In genomic region chr17:46714756-46715481, GRCm38 (mm10) we compare ENCODE assay signal across 14 mouse cellular contexts. TPM values are rescaled to one million over a fixed set of nuclear protein-coding genes. Genes with fewer than 3 reads are reported as not detected.
DNase-seq lines count a peak whose midpoint lies in the region; ATAC-seq and TF ChIP-seq lines count a peak whose summit lies in the region.
"Had no signal": no experiment of that assay in that cellular context is flagged by ENCODE, and none has a peak within 500 bp of the region (broad histone marks: within the 10 kb centered on the region; RNA-seq: fewer than 3 reads in every experiment).

No protein-coding gene starts in this region.

- peaks cover 15% of the 10 kb centered on the region for H3K4me1 ChIP-seq in thymus, adult 2 months (replicated peaks; ENCODE audit: control insufficient read depth, insufficient read depth, low read length)
- H3K4me1 ChIP-seq in forebrain, embryonic 14.5 days (ENCODE audit: control insufficient read depth, insufficient read depth, low read length) = peaks cover 6% of the 10 kb centered on the region
- H3K4me1 ChIP-seq in hindbrain, embryonic 16.5 days (ENCODE audit: control insufficient read depth, insufficient read depth, low read depth, low read length) = peaks cover 12% of the 10 kb centered on the region

- H3K36me3 ChIP-seq in thymus, adult 2 months (ENCODE audit: control insufficient read depth, insufficient read depth, low read length) = peaks cover 4% of the 10 kb centered on the region; the same call in 1 of the 2 replicates
- peaks cover 31% of the 10 kb centered on the region for H3K36me3 ChIP-seq in forebrain, embryonic 14.5 days (ENCODE audit: control insufficient read depth, insufficient read depth, low read length)
- peaks cover 24% of the 10 kb centered on the region for H3K36me3 ChIP-seq in hindbrain, embryonic 16.5 days (ENCODE audit: control insufficient read depth, insufficient read depth, low read length)

- H3K4me3 ChIP-seq in layer of hippocampus, adult 2 months = no peak overlapping the region
- H3K4me3 ChIP-seq in thymus, adult 2 months (ENCODE audit: control insufficient read depth, insufficient read depth, low read length) = no peak overlapping the region
- no peak overlapping the region for H3K4me3 ChIP-seq in forebrain, embryonic 14.5 days (ENCODE audit: low read depth, low read length)
- H3K4me3 ChIP-seq in hindbrain, embryonic 16.5 days (ENCODE audit: low read length) = no peak overlapping the region
- H3K4me3 ChIP-seq: forebrain, embryonic 15.5 days; heart, embryonic 15.5 days; hindbrain, embryonic 12.5 days had no signal

- H3K27ac ChIP-seq in layer of hippocampus, adult 2 months = no peak overlapping the region
- no peak overlapping the region for H3K27ac ChIP-seq in thymus, adult 2 months (ENCODE audit: control insufficient read depth, insufficient read depth, low read length)
- no peak overlapping the region for H3K27ac ChIP-seq in forebrain, embryonic 14.5 days (ENCODE audit: low read depth, low read length)
- no peak overlapping the region for H3K27ac ChIP-seq in hindbrain, embryonic 16.5 days (ENCODE audit: low read depth, low read length)
- H3K27ac ChIP-seq: forebrain, embryonic 15.5 days; heart, embryonic 15.5 days; hindbrain, embryonic 12.5 days had no signal

- no peak overlapping the region for H3K9ac ChIP-seq in forebrain, embryonic 14.5 days (ENCODE audit: low read length)
- no peak overlapping the region for H3K9ac ChIP-seq in hindbrain, embryonic 16.5 days (ENCODE audit: low read depth, low read length)
- H3K9ac ChIP-seq: forebrain, embryonic 15.5 days; heart, embryonic 15.5 days; hindbrain, embryonic 12.5 days had no signal

- TF ChIP-seq CTCF in layer of hippocampus, adult 2 months (conservative IDR thresholded peaks at IDR 0.05) = peak; percentile 74
- no peak for TF ChIP-seq CTCF in thymus, adult 2 months (IDR thresholded peaks at IDR 0.05; ENCODE audit: borderline replicate concordance, control insufficient read depth, extremely low read depth, insufficient read depth, low read length, poor library complexity)

- no peaks in the 10 kb centered on the region for H3K9me3 ChIP-seq in forebrain, embryonic 14.5 days (replicated peaks; ENCODE audit: control insufficient read depth, low read length)
- no peaks in the 10 kb centered on the region for H3K9me3 ChIP-seq in hindbrain, embryonic 16.5 days (ENCODE audit: control insufficient read depth, low read length)
- H3K9me3 ChIP-seq: forebrain, embryonic 15.5 days; heart, embryonic 15.5 days; hindbrain, embryonic 12.5 days had no signal

- peak; percentile 30 to 51 for DNase-seq in cerebellum, postnatal 14 days
- DNase-seq in layer of hippocampus, adult 2 months (ENCODE audit: low spot score in 2 of 2) = no peak
- no peak for DNase-seq in layer of hippocampus, adult 8-10 months (ENCODE audit: low spot score in 2 of 2)
- DNase-seq in thymus, adult 2 months = peak; percentile 27
- DNase-seq in thymus, adult 18-20 months = no peak
- no peak for DNase-seq in forebrain, embryonic 14.5 days (ENCODE audit: low spot score)
- DNase-seq: cerebellum, adult 11 months; embryo, embryonic 11 days; right cerebral cortex, adult 18-20 months had no signal

- no peaks in the 10 kb centered on the region for H3K27me3 ChIP-seq in thymus, adult 2 months (ENCODE audit: control insufficient read depth, insufficient read depth, low read length)
- H3K27me3 ChIP-seq in forebrain, embryonic 14.5 days (replicated peaks; ENCODE audit: control insufficient read depth, insufficient read depth, low read length) = no peaks in the 10 kb centered on the region
- no peaks in the 10 kb centered on the region for H3K27me3 ChIP-seq in hindbrain, embryonic 16.5 days (replicated peaks; ENCODE audit: control insufficient read depth, insufficient read depth, low read length)
- H3K27me3 ChIP-seq: forebrain, embryonic 15.5 days; heart, embryonic 15.5 days; hindbrain, embryonic 12.5 days had no signal

- H3K4me2 ChIP-seq in forebrain, embryonic 14.5 days (ENCODE audit: low read length) = no peak overlapping the region
- no peak overlapping the region for H3K4me2 ChIP-seq in hindbrain, embryonic 16.5 days (ENCODE audit: low read length)
- H3K4me2 ChIP-seq: forebrain, embryonic 15.5 days; heart, embryonic 15.5 days; hindbrain, embryonic 12.5 days had no signal

- no peak for TF ChIP-seq POLR2A in thymus, adult 2 months (IDR thresholded peaks at IDR 0.05; ENCODE audit: control insufficient read depth, extremely low read depth, insufficient read depth, low read length, poor library complexity)

- no peak for ATAC-seq in cerebellum, adult (ENCODE audit: insufficient number of reproducible peaks, low FRiP score, low TSS enrichment)
- ATAC-seq in forebrain, embryonic 14.5 days = no peak
- ATAC-seq in hindbrain, embryonic 16.5 days = no peak
- ATAC-seq: forebrain, embryonic 15.5 days had no signal

- WGBS in thymus, adult 2 months = 94% methylated on average over 11 of the region's 11 CpGs
- 94% methylated on average over 11 of the region's 11 CpGs for WGBS in forebrain, embryonic 14.5 days
- 93% methylated on average over 11 of the region's 11 CpGs for WGBS in hindbrain, embryonic 16.5 days

RNA-seq across cellular contexts. Expression of gene Pex6, which starts 3.7 kb away (rescaled TPM):
- total RNA-seq in layer of hippocampus, adult 2 months (2021) = 10 to 100 TPM; 53.6 to 58.4 TPM
- 10 to 100 TPM; 42.8 to 54.4 (median 51.9) TPM for total RNA-seq in layer of hippocampus, adult 8-10 months (2022)
- 105 and 113 TPM in 2 replicates for polyA plus RNA-seq in thymus, adult 2 months (2012; rRNA removed)
- 16.9 and 17.6 TPM in 2 replicates for polyA plus RNA-seq in forebrain, embryonic 14.5 days (2014; fragmentation: Nextera tagmentation; extraction: Ambion mirVana)
- 23.0 and 25.7 TPM in 2 replicates for polyA plus RNA-seq in hindbrain, embryonic 16.5 days (2015; fragmentation: Nextera tagmentation; extraction: Ambion mirVana)

RNA-seq across cellular contexts. Expression of gene Ppp2r5d, which starts 10.0 kb away (rescaled TPM):
- 10 to 100 TPM; 88.0 to 91.4 TPM for total RNA-seq in layer of hippocampus, adult 2 months (2021)
- total RNA-seq in layer of hippocampus, adult 8-10 months (2022) = 10 to 100 TPM; 78.6 to 86.9 (median 81.8) TPM
- 113 and 117 TPM in 2 replicates for polyA plus RNA-seq in thymus, adult 2 months (2012; rRNA removed)
- 73.9 and 78.0 TPM in 2 replicates for polyA plus RNA-seq in forebrain, embryonic 14.5 days (2014; fragmentation: Nextera tagmentation; extraction: Ambion mirVana)
- polyA plus RNA-seq in hindbrain, embryonic 16.5 days (2015; fragmentation: Nextera tagmentation; extraction: Ambion mirVana) = 102 and 112 TPM in 2 replicates

RNA-seq across cellular contexts. Expression of gene Gnmt, which starts 14.0 kb away (rescaled TPM):
- 1 to 10 TPM in 1 of 2 experiments, under 1 TPM in 1; 0.90 to 1.2 TPM for total RNA-seq in layer of hippocampus, adult 2 months (2021)
- total RNA-seq in layer of hippocampus, adult 8-10 months (2022) = 1 to 10 TPM in 2 of 4 experiments, under 1 TPM in 1, not detected in 1; 0.61 to 1.6 (median 1.2) TPM
- polyA plus RNA-seq in thymus, adult 2 months (2012; rRNA removed) = 4.4 and 10.6 TPM in 2 replicates
- polyA plus RNA-seq in forebrain, embryonic 14.5 days (2014; fragmentation: Nextera tagmentation; extraction: Ambion mirVana) = 0.58 and 0.79 TPM in 2 replicates
- polyA plus RNA-seq in hindbrain, embryonic 16.5 days (2015; fragmentation: Nextera tagmentation; extraction: Ambion mirVana) = 1.1 and 1.7 TPM in 2 replicates

RNA-seq across cellular contexts. Expression of gene Klhdc3, which starts 34.2 kb away (rescaled TPM):
- total RNA-seq in layer of hippocampus, adult 2 months (2021) = 100 to 1,000 TPM; 163 to 173 TPM
- 100 to 1,000 TPM; 155 to 173 (median 166) TPM for total RNA-seq in layer of hippocampus, adult 8-10 months (2022)
- polyA plus RNA-seq in thymus, adult 2 months (2012; rRNA removed) = 116 and 124 TPM in 2 replicates
- 147 and 164 TPM in 2 replicates for polyA plus RNA-seq in forebrain, embryonic 14.5 days (2014; fragmentation: Nextera tagmentation; extraction: Ambion mirVana)
- polyA plus RNA-seq in hindbrain, embryonic 16.5 days (2015; fragmentation: Nextera tagmentation; extraction: Ambion mirVana) = 176 and 179 TPM in 2 replicates

RNA-seq across cellular contexts. Expression of gene Mea1, which starts 36.3 kb away (rescaled TPM):
- 100 to 1,000 TPM in 1 of 2 experiments, 10 to 100 TPM in 1; 99.8 to 104 TPM for total RNA-seq in layer of hippocampus, adult 2 months (2021)
- total RNA-seq in layer of hippocampus, adult 8-10 months (2022) = 100 to 1,000 TPM in 1 of 4 experiments, 10 to 100 TPM in 3; 92.7 to 105 (median 96.4) TPM
- polyA plus RNA-seq in thymus, adult 2 months (2012; rRNA removed) = 47.8 and 55.7 TPM in 2 replicates
- polyA plus RNA-seq in forebrain, embryonic 14.5 days (2014; fragmentation: Nextera tagmentation; extraction: Ambion mirVana) = 243 and 265 TPM in 2 replicates
- polyA plus RNA-seq in hindbrain, embryonic 16.5 days (2015; fragmentation: Nextera tagmentation; extraction: Ambion mirVana) = 317 and 353 TPM in 2 replicates

Comparison
In these comparisons a context has a peak if more than half of its experiments do, and no peak if none do; other contexts are left out.
1. DNase-seq: peak in cerebellum, postnatal 14 days (2 of 2) and thymus, adult 2 months (single experiment); none in layer of hippocampus, adult 2 months (0 of 2), layer of hippocampus, adult 8-10 months (0 of 2), thymus, adult 18-20 months (0 of 2) and forebrain, embryonic 14.5 days (single experiment).